Mouse (Mus musculus): Measurements from ENCODE around the gene Cd69. TPM values are rescaled to one million over a fixed set of nuclear protein-coding genes. Genes with fewer than 3 reads are reported as not detected.

Cd69 gene
- total RNA-seq (2021), result under 1 TPM; 0.13 to 0.30 TPM
- long read RNA-seq, experiment 1, result 0 reads
- long read RNA-seq, experiment 2, result 0 reads

DNA sequence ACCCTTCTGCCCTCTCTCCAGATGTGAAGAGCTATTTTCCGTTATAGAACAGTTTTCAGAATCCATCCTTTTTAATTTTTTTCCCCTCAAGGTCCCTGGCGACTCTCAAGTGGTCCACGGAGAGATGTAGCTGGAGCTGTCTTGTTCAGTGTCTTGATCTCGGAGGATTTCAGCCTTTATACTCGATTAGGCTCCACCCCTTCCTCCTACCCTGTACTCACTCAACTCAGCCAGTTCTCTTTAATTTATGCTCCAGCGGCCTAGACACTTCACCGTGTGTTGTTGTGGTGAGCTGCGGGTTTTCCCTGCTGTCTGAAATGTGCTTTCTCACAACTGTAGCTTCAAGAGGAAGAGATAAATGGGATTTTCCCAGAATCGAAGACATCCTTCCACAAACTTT is at the start of gene Cd69:
TSS of gene Cd69 (minus strand) at position 217 of the 400 bp plus-strand sequence.
- no peak for DNase-seq

DNA sequence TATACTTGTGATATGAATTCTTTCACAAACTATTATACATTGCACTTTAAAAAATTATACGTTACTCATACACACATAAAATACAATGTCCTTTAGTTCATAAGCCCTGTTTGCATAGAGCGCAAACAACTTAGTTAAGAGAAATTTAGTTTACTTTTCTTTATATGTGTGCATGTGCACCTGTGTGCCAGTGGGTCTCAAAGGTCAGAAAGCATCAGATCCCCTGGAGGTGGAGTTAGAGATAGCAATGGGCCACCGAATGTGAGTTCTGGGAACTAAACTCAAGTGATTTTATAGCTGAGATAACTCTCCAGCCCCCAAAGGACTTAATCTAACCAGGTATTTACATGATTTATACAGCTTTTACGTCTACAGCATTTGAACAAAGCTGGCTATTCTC is 44.1 kb upstream of the Cd69 start:
- no peak for DNase-seq

- DNase-seq, result no peak
These were observed 43.2 kb upstream of the Cd69 start for GRCm38 (mm10) chr6:129318395-129318794.

DNA sequence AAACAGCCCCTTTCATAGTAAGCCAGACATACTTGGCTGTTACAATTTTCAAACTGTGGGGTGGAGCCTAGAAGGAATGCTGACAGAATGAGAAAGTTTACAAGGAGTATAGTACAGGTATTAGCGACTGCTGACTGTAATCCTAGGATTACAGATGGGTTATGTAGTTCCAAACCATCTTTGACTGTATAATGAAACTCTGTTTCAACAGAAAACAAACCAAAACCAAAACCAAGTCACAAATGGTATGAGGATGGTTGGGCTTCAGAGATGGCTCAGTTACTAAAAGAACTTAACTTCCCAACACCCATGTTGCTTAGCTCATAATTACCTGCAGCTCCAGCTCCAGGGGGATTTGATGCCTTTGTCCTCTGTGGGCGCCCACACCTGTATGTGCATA is 41.2 kb upstream of the Cd69 start:
- no peak for DNase-seq

DNA sequence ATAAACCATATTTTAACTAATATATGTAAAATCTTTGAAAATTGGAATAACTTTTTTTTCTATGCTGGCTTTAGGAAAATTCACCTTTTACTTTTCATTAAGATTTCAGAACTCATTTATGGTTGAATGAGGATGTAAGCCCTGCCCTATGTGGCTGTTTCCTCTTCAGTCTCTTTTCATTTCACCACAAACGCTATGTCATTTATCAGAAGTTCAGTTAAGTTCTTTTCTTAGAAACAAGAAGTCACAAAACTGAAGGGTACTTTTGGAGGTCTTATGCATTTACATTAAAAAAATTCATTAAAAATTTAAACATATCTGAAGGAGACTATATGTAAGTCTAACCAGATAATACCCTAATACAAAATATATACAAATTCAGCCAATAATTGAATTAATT is 40.5 kb upstream of the Cd69 start:
- DNase-seq, result no peak

- no peak for DNase-seq
These were observed 39.5 kb upstream of the Cd69 start for GRCm38 (mm10) chr6:129314655-129315168.

DNA sequence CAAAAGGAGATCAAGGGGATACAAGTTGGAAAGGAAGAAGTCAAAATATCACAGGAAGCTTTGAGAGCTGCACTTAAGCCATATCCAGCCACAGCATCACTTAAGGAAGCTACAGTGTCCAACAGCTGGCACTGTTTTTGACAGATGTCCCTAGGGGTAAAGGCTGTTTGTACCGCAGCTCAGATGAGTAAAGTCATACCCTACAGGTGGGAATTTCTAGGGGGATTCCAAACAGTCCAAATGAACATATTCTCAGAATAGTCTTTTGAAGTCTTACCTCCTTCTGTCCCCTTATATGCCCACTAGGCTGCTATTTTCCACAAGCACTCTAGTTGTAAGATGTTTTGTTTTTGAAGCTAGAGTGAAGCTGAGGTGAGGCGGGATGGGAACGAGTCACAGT is 37.3 kb upstream of the Cd69 start:
- DNase-seq, result no peak

DNA sequence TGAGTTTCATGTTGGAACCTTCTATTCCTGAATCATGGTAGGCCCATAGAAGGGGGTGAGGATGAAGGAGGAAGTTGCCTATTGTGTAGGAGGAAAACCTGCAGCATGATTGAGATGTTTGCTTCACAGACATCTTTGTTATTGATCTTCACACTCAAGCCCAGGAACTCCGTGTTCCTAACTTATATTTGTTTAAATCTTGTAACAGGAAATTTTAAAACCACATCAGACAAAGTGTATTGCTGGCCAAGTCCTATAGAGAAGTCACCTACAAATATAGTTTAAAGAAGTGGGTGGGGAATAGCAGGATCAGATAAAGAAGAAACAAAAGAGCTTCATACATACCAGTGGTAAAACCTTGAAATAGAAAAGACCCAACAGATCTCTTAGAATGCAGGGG is 28.9 kb upstream of the Cd69 start:
- no peak for DNase-seq

- DNase-seq, result no peak
These were observed 13.5 kb upstream of the Cd69 start for GRCm38 (mm10) chr6:129288708-129289107.

GRCm38 (mm10) chr6:129284384-129285104 is 9.3 kb upstream of the Cd69 start:
- no peak for DNase-seq

- DNase-seq, result no peak
These were observed 8.0 kb upstream of the Cd69 start for GRCm38 (mm10) chr6:129283271-129283670.

- DNase-seq, result no peak
These were observed 1.2 kb upstream of the Cd69 start for GRCm38 (mm10) chr6:129276483-129276882.

GRCm38 (mm10) chr6:129275624-129276203 is 478 bp upstream of the Cd69 start:
- DNase-seq, result no peak

GRCm38 (mm10) chr6:129274476-129274875 is 760 bp downstream of the Cd69 start:
- no peak for DNase-seq

GRCm38 (mm10) chr6:129273662-129274061 is 1.6 kb downstream of the Cd69 start:
- no peak for DNase-seq

- no peak for DNase-seq
These were observed 8.7 kb downstream of the Cd69 start for GRCm38 (mm10) chr6:129266438-129267022.

DNA sequence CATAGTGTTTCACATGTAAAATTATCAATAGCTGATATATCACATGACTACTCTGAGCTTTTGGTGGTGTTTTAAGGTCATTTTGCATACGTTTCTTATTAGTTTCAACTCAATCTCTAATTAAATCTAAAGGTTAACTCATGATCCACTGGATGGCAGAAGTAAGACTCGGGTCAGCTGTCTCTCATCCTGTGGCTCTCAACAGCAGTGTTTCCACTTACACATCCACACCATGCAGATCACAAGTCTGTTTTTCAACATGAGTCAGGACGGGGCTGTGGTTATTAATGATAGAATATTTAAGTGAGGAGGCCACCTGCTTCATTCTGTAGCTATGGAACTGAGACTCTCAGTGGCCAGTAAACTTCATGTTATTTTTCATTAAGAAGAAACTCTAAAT is 9.4 kb downstream of the Cd69 start:
- no peak for DNase-seq

GRCm38 (mm10) chr6:129260940-129261339 is 14.3 kb downstream of the Cd69 start:
- DNase-seq, result no peak

DNA sequence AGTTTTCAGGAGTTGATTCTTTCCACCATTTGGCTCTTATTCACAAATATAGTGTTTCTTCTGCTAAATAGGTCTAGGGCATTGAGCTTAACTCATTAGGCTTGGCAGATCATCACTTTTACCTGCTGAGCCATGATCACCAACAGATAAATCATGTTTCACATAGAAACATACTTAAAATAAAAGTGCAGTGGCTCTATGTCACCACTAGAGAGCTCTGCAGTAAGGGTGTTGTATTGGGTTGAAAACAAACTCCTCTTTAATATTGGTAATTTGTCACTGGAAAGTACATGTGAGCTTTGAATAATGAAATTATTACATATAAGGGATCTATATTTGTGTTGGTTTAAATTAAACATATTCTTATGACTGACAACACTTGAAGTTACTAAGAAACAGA is 15.2 kb downstream of the Cd69 start:
- no peak for DNase-seq

DNA sequence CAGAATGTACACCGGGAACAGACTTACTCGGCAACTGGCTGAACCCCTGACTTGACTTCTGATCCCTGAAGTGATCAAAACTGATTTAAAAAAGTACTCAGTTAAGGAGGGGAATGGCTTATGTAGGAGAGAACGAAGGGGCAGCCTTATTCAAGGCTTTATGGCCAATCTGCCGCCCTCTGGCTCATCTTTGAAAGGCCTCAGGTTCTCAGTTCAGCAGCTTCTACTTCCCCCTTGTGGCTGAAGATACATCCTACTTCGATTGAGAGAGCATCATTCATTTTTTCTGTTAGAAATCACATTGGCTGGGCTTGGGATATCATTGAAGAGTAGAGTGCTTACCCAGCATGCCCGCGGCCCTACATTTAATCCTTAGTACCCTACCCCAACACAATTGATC is 19.2 kb downstream of the Cd69 start:
- peak in 1 of 2 experiments; percentile 11 for DNase-seq

GRCm38 (mm10) chr6:129254949-129255602 is 20.2 kb downstream of the Cd69 start:
- DNase-seq, result peak in 1 of 2 experiments; percentile 13

- no peak for DNase-seq
These were observed 20.9 kb downstream of the Cd69 start for GRCm38 (mm10) chr6:129254314-129254713.

DNA sequence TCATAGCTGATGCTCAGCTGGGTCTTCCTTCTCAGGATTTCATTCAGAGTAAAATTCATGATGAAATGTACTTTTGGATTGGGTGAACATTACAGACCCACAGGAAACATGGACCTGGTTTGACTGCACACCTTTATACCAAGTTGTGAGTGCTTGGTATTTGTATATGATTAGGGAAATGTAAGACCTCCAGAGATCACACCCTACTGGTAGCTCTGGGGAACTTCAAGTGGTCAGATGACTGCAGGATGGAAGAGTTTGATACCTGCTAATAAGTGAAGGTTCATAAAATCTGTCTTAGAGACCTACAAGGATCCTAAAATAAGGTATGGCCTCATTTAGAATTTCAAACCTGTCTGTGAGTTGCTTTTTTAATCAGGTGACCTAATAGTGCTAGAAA is 27.0 kb downstream of the Cd69 start:
- peak in 1 of 2 experiments; percentile 11 for DNase-seq
